Mouse (Mus musculus) retina, embryonic 14.5 days (tissue): ENCODE data around the gene Pigk.

Source experiments
- DNase-seq: peaks from one replicate; pipeline ENCODE4 v3.0.0-alpha.2; 2015; ENCODE audit warnings: low spot score

The Pigk gene

DNA sequence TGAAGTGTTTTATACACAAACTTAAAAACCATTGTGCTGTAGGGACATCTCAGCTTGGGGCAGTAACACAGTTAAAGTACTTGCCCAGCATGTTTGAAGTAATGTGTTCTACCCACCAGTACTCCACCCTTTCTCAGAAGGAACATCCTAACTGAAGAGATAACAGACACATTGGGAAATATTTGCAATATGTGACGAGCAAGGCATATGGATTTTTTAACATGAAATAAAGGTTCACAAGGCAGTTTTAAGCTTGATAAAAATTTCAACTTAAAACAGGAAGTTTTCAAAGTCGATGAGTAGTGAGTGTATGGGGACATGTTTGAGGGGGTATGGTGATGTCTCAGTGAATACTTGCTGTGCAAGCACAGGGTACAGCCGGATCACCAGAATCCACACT, 222.4 kb downstream of the Pigk start:
- no peak for DNase-seq

DNA sequence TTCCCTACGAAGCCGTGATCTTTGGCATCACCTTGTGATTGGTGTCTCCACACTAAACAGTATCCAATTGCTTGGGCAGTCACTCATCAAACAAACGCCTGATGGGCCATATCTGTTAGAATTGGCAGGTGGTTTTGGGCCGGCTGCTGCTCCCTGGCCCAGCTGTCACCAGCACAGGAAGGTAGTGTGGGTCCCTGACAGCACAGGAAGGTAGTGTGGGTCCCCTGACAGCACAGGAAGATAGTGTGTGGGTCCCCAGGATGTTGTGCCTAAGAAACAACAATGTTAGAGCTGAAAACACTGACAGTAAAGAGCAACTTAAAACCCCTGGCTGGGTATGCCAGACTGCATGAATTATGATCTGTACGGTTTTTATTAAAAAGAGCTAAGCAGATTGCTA, 227.8 kb downstream of the Pigk start:
- no peak for DNase-seq

DNA sequence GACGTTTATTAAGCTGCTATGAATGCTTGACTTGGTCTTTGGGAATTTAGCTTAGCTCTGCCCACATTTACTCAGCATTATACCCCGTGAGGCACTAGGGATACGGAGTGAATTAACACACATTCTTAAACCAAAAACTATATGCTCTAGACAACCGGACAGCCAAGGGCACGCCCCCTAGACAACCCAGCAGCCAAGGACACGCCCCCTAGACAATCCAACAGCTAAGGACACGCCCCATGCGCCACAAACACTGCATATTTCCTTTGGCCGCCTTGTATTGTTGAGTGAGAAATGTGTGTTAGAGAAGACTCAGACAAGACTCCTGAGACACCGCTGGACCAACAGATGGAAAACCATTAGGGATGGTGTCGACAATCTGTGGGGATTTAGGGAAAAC, 229.1 kb downstream of the Pigk start:
- DNase-seq = no peak

DNA sequence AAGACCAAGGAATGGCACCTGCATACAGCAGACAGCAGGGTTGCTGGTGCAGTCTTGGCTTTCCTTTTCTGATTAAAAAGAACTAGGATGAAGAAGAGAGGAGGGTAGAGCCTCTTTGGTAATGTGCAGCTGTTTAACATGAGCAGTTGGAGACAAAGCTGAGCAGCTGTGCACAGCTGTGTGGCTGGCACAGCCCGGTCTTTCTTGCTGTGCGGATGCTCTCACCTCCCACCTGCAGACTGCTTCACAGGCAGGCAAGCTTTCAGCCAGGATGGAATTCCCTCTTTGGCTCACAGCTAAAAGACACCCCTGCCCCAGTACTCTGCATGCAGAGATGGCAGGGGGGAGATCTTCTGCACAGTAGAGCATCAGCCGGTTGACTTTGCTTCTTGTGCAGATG, 230.9 kb downstream of the Pigk start:
- DNase-seq = no peak

DNA sequence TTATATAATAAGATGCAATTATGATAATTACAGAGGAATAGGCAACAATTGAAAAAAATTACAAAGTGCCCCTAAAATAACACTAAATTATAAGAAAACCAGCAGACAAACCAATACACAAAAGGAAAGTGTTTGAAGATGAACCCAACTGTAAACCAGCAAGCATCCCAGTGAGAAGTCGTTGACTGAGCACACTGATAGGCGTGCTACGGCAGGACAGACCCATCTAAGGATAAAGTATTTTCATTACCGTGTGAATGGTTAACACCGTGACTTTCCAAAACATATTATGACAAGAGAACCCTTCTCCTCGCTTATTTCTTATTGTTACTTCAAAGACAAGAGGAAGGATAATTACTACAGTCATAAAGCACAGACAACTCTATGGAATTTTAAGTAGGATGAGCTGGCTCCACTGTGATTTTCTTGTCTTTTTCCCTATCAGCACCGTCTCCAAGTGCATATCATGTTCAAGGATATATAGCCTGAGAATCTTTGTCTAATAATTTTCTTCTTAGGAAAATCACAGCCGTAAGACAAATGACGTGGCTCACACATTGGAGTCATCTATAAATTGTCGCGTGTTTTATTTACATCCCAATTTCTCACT, 233.2 kb downstream of the Pigk start:
- no peak for DNase-seq

DNA sequence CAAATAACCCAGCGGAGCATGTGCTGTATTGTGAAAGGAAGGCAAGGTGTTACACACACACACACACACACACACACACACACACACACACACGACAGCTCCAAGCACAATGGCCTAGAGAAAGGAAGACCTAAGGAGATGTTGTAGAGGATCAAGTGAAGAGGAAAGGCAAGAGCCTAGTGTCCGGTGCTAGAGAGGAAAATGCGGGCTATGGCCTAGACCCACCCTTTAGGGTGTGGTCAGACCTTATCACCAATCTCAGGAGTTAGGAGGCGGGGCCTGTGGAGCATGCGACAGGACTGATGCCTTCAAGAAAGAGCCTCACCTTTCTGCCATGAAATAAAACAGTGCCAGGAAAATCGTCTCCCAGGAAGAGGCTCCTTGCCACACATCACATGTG, 234.7 kb downstream of the Pigk start:
- no peak for DNase-seq

DNA sequence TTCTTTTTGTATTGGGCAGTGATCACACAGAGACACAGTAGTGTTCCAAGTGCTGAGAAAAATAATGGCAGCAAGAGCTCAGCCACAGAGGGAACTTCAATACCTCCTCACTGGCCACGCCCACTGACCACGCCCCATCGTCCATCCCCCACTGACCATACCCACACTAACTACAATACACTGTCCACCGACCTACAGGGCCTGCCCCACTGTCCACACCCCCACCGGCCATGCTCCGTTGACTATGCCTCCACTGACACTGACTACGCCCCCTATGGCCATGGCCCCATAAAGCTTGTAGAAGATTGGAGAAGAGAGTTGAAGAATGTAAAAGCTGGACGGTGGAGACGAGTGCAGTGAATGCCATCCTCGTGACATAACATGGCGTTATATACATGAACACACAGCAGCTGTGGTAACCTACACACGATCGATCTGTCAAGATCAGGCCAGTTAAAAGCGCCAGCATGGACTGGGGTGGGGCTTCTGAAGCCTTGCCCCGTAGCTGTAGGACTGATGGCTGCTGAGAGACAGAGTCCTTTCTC, 235.4 kb downstream of the Pigk start:
- DNase-seq = no peak

DNA sequence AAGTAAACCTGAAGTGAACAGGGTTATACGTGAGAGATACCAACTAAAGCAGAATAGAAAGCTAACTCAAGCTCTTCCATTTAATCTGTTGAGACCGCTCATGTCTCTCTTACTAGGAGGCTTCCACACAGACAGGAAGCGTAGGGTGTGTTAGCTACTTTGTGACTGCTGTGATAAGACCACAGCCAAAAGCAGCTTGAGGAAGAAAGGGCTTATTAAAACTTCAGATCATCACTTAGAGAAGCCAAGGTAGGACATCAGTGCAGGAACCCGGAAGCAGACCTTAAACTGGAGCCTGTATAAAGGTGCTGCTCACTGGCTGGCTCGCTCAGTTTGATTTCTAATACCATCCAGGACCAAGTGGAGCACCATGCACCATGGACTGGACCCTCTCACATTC, 236.4 kb downstream of the Pigk start:
- no peak for DNase-seq

DNA sequence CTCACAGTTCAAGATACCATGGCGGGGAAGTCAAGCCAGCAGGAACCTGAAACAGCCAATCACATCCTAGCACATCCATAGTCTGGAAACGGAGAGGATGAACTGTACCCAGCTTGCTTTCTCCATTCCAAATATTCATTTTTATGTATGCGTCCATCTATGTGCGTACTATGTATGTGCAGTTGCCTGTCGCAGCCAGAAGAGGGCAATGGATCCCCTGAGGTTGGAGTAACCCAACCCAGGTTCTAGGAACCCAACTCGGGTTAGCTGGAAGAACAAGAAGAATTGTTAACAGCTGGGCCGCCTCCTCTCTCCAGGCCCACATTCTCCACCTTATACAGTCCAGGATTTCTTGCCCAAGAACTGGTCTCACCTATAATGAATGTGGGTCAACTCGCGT, 237.0 kb downstream of the Pigk start:
- DNase-seq = no peak

DNA sequence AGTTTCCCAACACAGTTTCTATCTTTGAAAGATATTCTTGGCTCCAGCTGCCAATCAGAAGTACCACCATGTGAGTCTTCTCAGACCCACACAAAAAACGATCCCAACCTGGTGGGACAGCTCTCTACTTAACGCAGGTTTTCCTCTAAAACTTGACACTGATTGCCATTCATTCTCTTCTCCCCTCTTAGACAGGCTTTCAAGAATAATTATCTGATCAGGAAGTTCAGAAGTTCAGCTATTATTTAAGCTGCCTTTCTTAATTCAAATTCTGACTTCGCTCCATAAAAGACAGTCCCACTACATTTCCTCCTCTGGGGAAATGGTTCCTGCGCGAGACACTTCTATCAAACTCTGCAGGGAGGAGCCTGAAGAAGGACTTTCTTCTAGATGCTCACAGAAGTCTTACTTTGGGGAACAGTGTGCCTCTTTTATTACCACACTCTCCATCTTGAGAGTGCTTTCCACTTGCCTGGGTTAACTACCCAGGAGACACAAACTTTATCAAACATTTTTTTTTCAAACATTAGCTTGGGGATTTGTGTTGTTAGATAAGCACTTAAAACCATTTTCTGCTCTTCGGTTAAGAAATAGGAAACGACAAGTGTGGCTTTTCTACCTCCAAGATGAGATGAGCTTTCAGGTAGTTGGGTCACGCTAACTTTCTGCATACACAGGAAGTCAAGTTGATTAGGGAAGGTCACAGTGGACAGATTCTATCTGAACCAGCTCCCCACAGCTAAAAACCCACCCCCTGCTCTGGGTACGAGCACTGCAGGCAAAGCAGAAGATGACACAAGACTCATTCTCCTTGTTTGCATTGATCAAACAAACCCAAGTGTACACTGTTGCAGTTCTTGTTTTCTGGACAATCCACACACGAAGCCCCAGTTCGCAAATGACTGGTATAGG, 238.0 kb downstream of the Pigk start:
- DNase-seq = no peak

DNA sequence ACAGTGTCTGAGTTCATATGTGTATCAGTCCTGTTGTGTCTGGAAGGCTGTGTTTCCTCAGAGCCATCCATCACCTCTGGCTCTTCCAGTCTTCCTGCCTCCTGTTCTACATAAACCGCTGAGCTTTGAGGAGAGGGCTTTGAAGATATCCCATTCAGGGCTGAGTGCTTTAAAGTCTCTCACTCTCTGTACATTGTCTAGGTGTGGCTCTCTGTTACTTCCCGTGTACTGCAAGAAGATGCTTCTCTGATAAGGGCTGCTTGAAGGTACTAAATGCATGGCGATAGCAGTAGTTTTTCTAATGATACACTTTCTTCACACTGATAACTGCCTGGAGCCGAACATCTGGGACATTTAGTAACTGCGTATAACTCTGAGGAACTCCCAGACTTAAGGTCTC, 242.1 kb downstream of the Pigk start:
- DNase-seq = no peak

DNA sequence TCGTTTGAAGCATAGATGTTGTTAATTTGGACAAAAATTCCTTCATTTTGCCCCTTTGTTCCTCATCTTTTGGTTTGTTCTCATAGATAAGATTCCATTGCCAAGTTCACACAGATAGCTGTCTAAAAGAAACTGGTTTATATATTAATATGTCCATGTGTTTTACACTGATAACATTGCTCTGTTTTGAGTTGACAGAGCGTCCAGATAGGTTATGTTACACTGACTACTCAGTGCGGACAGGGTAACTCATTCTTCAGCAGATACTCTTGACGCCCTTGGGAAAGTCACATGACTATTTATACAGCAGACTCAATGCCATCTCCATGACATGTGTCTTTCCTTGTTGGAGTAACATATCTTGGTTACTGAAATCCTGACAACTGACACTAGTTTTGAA, 242.9 kb downstream of the Pigk start:
- DNase-seq = no peak

DNA sequence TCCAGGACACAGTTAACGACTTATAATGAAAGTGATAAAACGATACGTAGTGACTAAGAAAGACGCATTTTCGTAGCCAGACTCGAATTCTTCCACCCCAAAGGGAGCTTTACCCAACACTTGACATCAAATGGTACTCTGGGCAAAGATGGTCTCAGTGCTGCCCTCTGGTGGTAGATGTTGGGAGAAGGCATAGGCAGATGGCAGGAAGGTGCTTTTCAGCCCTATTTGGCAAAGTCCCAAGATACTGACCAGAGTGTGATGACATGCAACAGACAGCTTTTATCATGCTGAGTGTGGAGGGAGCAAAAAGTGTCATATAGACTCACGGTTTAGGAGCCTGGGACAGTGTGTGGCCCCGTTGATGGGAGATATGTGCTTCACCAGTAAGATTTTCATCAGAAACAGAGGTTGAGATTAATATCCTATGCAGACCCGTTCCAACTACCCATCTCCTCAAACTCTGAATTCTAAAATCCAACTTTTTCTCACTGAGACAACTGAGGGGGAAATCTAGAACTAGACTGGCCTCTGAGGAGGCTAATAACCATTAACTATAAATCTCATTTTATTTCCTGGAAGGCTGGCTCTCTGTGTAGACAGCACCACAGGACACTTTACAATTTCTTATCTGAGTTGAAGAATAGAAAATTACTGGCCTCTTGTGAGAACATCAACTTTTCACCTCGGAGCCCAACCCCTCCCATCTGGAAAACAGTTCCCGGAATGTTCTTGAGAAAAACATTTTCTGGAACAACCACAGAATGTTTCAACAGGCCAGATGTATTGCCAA, 244.7 kb downstream of the Pigk start:
- peak; percentile 81 for DNase-seq

DNA sequence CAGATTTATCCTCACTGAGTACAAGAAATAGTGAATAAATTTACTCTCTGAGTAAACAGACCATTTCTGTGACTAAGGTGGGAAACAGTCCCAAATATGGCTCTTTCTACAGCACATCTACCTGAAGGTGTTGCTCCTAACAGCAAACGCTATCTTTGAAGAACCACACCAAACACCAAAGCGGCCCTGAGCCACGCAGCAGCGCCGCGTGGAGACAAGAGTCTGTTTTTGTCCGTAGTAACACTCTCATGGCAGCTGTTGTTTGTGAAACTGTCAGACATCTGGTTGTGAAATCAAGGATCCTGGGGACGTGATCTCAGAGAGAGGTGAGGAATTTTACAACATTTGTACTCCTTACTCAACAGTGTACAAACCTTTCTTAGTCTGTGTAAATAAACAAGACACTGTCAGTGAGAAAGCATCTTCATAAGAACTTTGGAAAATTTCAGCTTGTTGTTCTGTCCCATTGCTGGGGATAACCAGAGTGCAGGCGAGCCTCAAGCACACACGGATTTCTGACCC, 248.0 kb downstream of the Pigk start:
- DNase-seq = no peak

DNA sequence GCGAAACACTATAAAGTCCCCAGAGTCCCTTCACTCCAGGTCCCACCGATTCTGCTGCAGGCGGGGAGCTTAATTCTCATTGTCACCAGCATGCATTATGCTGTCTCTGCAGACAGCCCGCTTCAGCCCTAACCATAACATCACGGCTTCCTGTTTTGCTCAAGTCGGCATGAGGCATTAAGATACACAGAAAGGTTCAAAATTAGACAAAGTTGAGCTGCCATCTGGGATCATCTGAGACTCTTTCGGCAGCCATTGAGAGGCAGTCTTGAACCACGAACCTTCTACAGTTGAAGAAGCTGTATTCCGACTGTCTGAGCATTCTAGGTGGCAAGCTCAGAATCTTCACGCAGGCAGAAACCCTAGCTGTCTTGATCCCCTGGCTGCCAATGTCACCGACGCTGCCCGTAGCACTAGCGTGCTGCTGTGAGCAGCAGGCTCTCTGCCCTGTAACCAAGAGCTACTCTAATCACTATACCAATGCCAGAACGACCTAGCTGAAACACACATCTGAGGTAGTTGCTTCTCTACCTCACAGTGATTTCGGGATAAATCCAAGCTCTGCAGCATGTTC, 256.0 kb downstream of the Pigk start:
- no peak for DNase-seq

DNA sequence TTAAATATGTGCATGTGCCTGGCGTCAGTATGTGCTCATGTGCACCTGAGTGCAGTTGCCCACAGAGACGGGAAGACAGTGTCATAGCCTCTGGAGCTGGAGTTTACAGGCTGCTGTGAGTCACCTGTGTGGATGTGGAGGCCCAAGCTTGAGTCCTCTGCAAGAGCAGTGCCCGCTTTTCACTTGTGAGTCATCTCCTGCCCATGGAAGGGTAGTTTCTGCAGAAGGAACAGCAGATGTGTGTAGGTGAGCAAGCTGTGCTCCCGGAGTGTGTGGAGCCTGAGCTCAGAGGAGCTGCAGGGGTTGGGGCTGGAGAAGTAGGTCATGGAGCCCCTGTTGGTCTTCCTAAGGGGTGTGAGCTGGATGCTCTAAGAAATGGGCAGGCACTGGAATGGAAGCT, 257.5 kb downstream of the Pigk start:
- no peak for DNase-seq

DNA sequence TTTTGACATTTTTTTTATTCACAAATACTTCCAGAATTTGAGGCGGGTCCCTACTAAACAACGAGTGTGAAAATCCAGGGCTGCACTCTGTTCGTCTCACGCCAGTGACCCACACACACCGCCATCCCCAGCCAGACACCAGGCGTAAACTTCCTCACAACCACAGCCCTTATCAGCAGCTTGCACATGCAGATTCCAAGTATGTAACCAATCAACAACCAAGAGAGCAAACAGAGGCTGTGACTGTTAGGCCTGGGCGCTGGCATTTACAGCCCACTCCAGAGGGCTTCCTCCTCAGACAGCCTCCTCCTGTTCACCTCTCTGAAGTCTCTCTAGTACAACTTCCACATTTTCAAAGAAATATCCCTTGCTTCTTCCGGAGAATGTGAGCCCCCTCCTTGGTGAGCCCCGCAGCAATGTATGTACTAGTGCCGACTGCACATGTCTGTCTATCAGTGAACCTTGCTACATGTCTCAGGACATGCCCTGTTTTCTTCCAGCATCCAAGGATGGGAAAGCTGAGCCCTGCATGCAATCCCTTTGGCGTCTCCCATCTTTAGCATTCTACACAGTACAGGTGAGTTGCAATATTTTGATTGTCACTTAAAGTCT, 265.7 kb downstream of the Pigk start:
- no peak for DNase-seq

DNA sequence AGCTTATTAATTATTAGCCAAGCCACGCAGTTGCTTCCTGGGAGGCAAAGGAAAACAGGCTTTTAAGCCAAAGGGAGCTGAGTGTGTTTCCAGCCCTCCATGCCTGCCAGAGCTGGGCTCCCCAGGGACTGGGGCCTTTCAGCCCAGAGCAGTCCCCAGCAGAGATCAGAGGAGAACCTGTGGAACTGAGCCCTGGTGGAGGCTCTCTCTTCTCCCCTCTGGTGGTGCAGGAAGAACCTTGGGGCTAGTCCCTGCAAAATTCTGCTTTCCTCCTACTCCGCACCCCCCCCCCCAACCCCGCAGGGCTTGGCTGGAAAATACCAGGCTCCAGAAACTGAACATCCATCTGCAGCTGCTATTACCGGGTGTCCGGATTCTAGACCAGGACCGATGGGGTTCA, 266.5 kb downstream of the Pigk start:
- peak; percentile 20 for DNase-seq

DNA sequence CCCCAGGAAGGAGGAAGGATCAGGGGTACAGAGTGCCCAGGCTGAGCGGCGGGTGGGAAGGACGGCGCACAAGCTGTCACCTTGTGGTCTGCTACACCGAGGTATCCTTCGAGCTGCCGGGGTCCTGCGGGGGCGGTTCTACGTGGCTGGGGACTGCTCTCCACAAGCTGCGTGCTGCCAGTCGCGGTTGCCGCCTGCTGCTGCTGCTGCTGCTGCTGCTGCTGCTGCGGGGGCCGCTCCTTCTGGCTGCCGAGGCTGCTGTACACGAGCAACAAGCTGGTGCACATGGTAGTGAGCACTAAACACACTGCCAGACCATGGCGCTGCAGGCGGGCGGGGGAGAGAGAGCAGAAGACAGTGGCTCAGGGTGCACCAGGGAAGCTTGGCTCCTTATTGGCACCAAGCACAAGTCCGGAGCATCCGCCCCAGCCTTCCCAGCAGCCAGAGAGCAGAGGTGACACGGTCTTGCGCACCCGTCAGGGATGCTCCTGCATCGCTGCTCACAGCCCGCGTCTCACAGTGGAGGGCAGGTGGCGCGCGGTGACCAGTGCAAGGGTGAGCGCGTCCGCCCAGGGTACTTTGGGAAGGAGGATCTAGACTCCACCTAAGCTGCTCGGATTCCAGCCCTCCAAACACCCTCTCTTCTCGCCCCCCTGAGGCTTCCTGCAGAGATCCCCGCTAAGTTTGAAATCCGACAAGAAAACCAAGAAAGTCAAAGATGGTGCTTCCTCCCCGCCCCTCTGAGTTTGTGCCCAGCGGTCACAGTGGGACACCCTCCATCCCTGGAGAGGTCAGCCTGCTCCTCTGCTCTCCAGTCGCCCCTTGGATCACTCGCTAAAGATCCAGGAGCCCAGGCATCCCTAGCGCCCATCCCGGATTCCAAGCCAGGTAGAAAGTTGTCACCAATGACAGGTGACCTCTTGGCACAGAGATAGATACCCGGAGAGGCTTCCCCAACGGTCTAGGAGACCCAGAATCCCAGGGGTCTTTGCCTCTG, 267.4 kb downstream of the Pigk start:
- peak; percentile 58 for DNase-seq

DNA sequence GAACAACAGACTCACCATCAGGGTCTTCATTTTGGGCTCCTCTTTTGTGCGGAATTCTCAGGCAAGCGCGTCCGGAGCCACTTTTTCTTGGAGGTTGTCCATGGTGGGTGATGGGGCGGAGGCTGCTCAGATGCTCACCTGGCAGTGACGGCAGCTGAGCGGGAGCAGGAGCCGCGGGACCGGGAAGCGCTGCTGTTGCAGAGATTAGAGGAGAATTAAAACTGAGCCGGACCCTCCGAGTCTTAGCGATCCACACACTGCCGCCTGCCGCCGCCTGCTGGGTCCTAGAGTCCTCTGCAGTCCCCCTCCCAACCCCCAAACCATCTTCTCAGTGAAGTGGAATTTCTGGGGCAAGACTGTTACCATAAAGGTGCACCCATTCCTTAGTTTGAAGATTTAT, 268.1 kb downstream of the Pigk start, which contains the start of gene St6galnac5:
TSS of gene St6galnac5 (minus strand) at position 259 of the 400 bp plus-strand sequence.
- DNase-seq = peak; percentile 73
